Mouse (Mus musculus) bone marrow macrophage, adult 2 months (primary cell): Measurements from ENCODE around the gene Cox6a1. TPM values are rescaled to one million over a fixed set of nuclear protein-coding genes. Genes with fewer than 3 reads are reported as not detected.

Experiments
- H3K27ac ChIP-seq: 2 replicates; pipeline ENCODE4 v1.5.1; 2012; ENCODE audit warnings: low read depth, low read length; ENCODE audit not compliant: insufficient read depth
- H3K4me1 ChIP-seq: 2 replicates; pipeline ENCODE4 v1.6.1; 2012; ENCODE audit warnings: low read length; ENCODE audit not compliant: control insufficient read depth, insufficient read depth
- H3K4me3 ChIP-seq: 2 replicates; pipeline ENCODE4 v1.5.1; 2012; ENCODE audit warnings: mild to moderate bottlenecking, low read length, moderate library complexity; ENCODE audit not compliant: insufficient read depth
- CTCF ChIP-seq: IDR thresholded peaks from 2 replicates; pipeline ENCODE4 v1.5.1; 2012; ENCODE audit warnings: low read depth, mild to moderate bottlenecking, low read length, moderate library complexity
- POLR2A ChIP-seq: IDR thresholded peaks from 2 replicates; pipeline ENCODE4 v1.6.1; 2012; ENCODE audit warnings: mild to moderate bottlenecking, low read depth, low read length, borderline replicate concordance
- polyA plus RNA-seq: library from polyadenylated mRNA; stranded (reverse); fragments of >200 nt; gene quantifications from 2 replicates; pipeline ENCODE4 v1.2.4, GENCODE M21; 2012; ENCODE audit not compliant: missing spikeins, insufficient read depth, insufficient read length

Gene Cox6a1
- polyA plus RNA-seq, 1 experiment, result 445 TPM

- H3K4me3 ChIP-seq, result no peak overlapping the region
- TF ChIP-seq CTCF (no peak), POLR2A (no peak)
- no peaks in the 10 kb centered on the region for H3K4me1 ChIP-seq
- no peak overlapping the region for H3K27ac ChIP-seq
Observed at GRCm38 (mm10) chr5:115373441-115374203, 24.8 kb upstream of the Cox6a1 start.

DNA sequence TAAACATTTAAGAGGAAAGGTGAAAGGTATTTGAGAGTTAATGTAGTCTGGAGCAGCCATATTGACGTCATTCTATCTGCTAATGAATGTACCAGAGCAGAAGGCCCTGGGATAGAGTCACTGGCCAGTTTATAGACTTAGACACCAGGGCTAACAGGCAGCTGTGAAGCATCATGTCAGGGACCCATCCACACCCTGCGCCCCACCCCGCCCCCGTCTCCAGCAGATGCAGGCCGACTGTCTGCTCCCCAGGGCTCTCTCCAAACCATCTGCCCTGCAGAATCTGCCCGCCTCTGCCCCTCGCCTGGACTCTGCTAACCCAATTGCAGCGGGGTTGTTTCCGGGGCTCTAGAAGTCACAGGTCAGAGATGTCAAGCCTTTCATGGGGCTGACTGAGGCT, 23.0 kb upstream of the Cox6a1 start:
- H3K4me3 ChIP-seq, result no peak overlapping the region
- no peaks in the 10 kb centered on the region for H3K4me1 ChIP-seq
- H3K27ac ChIP-seq, result no peak overlapping the region
- no peak for TF ChIP-seq CTCF
- TF ChIP-seq POLR2A, result no peak

DNA sequence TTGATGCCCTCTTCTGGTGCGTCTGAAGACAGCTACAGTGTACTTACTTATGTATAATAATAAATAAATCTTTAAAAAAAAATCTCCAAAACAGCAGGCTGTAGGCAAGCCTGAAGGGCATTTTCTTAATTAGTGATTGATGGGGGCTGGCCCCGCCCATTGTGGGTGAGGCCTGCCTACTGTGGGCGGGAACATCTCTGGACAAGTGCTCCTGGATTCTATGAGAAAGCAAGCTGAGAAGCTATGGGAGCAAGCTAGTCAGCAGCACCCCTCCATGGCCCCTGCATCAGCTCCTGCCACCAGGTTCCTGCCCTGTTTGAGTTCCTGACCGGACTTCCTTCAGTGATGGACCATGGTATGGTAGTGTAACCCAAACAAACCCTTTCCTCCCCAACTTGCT, 16.0 kb upstream of the Cox6a1 start:
- no peaks in the 10 kb centered on the region for H3K4me1 ChIP-seq
- H3K4me3 ChIP-seq, result no peak overlapping the region
- no peak for TF ChIP-seq POLR2A
- no peak for TF ChIP-seq CTCF
- no peak overlapping the region for H3K27ac ChIP-seq

DNA sequence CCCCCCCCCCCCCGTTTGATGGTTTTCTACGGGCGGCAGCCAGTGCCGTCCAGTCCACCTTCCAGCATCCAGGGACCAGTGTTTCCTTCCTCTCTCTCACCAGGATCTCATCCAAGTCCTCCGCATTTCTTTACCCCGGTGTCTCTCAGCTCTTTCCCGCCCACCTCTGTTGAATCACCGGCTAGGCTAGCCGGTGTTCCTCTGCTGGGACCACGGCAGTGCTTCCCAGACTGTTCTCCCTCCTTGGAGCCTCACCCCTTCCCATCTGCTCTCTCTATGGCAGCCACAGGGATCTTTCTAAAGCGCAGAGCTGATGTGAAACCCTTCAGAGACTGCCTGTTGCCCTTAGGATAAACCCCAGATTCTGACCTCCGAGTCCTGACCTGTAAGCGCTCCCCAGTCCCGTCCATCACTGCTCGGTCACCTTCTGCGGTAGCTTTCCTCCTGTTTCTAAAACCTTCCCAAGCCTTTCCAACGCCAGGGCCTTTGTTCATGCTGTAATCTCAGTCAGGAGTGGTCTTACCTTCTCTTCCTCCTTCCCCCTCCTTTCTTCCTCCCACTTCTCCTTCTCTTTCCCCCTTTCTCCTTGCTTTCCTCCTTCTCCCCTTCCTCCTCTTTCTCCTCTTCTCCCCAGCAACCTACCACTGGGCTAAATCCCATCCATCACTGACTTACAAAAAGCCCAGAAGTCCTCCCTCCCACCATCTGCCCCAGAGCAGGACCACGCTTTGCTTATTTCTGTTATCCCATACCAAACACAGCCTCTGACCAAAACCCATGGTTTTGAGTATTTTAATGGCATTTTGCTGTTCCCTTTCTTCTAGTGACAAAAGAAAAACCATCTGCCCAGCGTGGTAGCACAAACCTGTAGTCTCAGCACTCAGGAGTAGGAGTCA, 14.3 kb upstream of the Cox6a1 start:
- Histone ChIP-seq H3K4me1 (no peaks in the 10 kb centered on the region), H3K27ac (no peak overlapping the region), H3K4me3 (no peak overlapping the region)
- no peak for TF ChIP-seq CTCF
- no peak for TF ChIP-seq POLR2A

- Histone ChIP-seq H3K4me3 (no peak overlapping the region), H3K4me1 (no peaks in the 10 kb centered on the region), H3K27ac (no peak overlapping the region)
- no peak for TF ChIP-seq POLR2A
- no peak for TF ChIP-seq CTCF
Observed at GRCm38 (mm10) chr5:115362216-115362615, 13.4 kb upstream of the Cox6a1 start.

DNA sequence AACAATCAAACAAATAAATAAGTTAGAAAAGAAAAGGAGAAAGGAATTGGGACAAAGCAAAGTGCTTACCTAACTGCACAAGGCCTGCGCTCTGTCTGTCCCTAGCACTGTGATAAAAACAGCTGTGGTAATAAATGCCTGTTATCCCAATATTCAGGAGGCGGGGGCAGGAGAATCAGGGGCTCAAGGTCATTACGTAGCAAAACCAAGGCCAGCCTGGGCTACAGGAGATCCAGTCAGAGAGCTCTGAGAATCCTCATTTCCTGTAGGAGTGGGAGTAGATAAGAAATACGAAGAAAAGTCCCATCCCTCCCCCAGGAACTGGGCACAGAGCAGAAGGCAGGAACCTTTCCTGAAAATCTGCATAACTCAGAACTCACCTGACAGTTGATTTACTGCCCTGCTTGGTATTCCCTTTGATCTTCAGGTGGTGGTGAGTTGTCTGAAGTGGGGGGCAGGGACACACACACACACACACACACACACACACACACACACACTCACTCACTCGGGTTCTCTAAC, 11.1 kb upstream of the Cox6a1 start:
- Histone ChIP-seq H3K4me1 (no peaks in the 10 kb centered on the region), H3K27ac (no peak overlapping the region), H3K4me3 (no peak overlapping the region)
- TF ChIP-seq CTCF, result no peak
- no peak for TF ChIP-seq POLR2A

DNA sequence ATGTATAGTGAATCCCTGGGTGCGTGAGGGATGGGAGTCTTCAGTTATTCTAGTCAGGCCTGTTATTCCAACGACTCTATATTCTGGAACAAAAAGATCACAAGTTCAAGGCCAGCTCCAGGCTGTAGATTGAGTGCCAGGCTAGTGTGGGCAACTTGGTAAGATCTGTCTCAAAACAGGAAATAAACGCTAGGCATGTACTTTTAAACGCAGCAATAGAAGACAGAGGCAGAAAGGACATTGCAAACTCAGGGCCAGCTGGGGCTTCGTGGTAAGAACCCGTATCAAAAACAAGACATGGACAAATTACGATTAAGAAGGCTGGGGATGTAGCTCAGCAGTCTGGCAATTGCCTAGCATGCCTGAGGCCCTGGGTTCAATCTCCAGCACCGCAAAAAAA, 10.7 kb upstream of the Cox6a1 start:
- no peak overlapping the region for H3K4me3 ChIP-seq
- H3K4me1 ChIP-seq, result no peaks in the 10 kb centered on the region
- H3K27ac ChIP-seq, result no peak overlapping the region
- no peak for TF ChIP-seq POLR2A
- no peak for TF ChIP-seq CTCF

DNA sequence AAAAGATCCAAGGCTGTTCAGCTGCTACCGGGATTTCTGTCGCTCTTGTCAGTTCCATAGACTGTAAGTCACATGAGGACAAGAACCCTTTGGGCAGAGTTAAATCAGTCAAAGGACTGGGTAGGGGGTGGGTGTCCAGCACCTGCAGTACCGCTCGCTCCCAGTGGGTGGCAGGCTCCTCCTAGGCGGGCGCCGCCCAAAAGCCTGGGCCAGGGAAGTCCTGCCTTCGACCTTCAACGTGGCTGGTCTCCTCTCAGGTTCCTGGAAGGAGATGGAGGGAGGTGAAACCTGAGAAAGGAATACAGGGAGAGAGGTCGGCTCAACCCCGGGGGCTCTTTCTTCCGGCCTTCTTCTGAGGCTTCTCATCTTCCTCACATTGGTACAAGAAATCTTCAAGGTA, 10.1 kb upstream of the Cox6a1 start:
- no peak overlapping the region for H3K4me3 ChIP-seq

DNA sequence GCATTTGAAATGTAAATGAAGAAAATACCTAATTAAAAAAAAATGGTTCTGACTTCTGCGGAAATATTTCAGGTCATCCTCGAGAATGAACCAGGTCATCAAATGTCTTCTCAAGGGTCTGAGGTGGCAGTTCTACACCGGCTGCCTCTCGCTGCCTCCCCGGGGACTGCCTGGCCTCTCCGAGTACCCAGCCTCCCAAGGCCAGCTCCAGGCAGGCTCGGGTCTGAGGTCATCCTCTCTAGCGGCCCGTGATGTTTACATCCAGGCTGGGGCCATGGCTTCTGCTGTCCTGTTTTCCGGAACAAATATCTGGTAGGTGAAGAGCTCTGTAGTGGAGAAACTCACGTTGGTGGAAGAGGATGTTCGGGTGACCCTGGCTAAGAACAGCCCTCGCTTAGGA, 6.3 kb upstream of the Cox6a1 start:
- Histone ChIP-seq H3K4me1 (no peaks in the 10 kb centered on the region), H3K27ac (no peak overlapping the region), H3K4me3 (no peak overlapping the region)
- TF ChIP-seq POLR2A (no peak), CTCF (no peak)

More for the DNA sequence above, 10.1 kb upstream of the Cox6a1 start:
- H3K27ac ChIP-seq, result no peak overlapping the region
- no peaks in the 10 kb centered on the region for H3K4me1 ChIP-seq
- TF ChIP-seq POLR2A, result no peak
- TF ChIP-seq CTCF, result peak; percentile 72

- Histone ChIP-seq H3K4me1 (peaks cover 7% of the 10 kb centered on the region), H3K4me3 (no peak overlapping the region), H3K27ac (no peak overlapping the region)
- TF ChIP-seq CTCF, result no peak
- no peak for TF ChIP-seq POLR2A
Observed at GRCm38 (mm10) chr5:115351348-115351747, 2.6 kb upstream of the Cox6a1 start.
